Mouse (Mus musculus) liver, adult 2 months (tissue): ENCODE results near the gene Sc5d.
A peak's percentile ranks its signal among the peaks of the same experiment; 100 is the strongest.

ENCODE experiments used
- CTCF ChIP-seq: fragments of 200-500 bp; IDR thresholded peaks from 2 replicates; pipeline ENCODE4 v1.5.1; 2011; ENCODE audit warnings: low read depth, low read length, control low read depth
- POLR2A ChIP-seq: fragments of 200-500 bp; IDR thresholded peaks from 2 replicates; pipeline ENCODE4 v1.6.1; 2011; ENCODE audit warnings: low read length, control low read depth; ENCODE audit not compliant: insufficient read depth; ENCODE audit errors: extremely low read depth

- peak; percentile 59 for TF ChIP-seq CTCF
- no peak for TF ChIP-seq POLR2A
Measured at GRCm38 (mm10) chr9:42240583-42240992, 23.5 kb downstream of the Sc5d start.
